Mouse (Mus musculus): ENCODE data around the gene Pnpla8. TPM values are rescaled to one million over a fixed set of nuclear protein-coding genes. Genes with fewer than 3 reads are reported as not detected.

Gene Pnpla8
- total and polyA plus RNA-seq, 3 experiments: 8.0 to 15.9 TPM; not detected in 1

GRCm38 (mm10) chr12:44245739-44246138, 24.6 kb downstream of the Pnpla8 start:
- Histone ChIP-seq H3K27ac (ENCODE audit: control insufficient read depth, low read depth, low read length) (no peak overlapping the region), H3K27me3 (ENCODE audit: control insufficient read depth in 1 of 2, insufficient read depth in 2 of 2, low read length in 2 of 2) (no peaks in the 10 kb centered on the region; a peak in 1 of 4 replicates), H3K9ac (ENCODE audit: control insufficient read depth, low read depth, low read length, poor library complexity, severe bottlenecking) (no peak overlapping the region), H3K79me2 (ENCODE audit: control insufficient read depth, insufficient read depth, low read length, poor library complexity) (no peaks in the 10 kb centered on the region), H3K36me3 (ENCODE audit: control insufficient read depth in 1 of 2, insufficient read depth in 2 of 2, low read length in 2 of 2) (no peaks in the 10 kb centered on the region), H3K9me3 (replicated peaks; ENCODE audit: insufficient read depth, low read length) (no peaks in the 10 kb centered on the region), H3K4me3 (ENCODE audit: control insufficient read depth in 1 of 2, insufficient read depth in 1 of 2, low read depth in 2 of 2, low read length in 2 of 2) (no peak overlapping the region), H3K4me1 (ENCODE audit: control insufficient read depth in 1 of 2, insufficient read depth in 2 of 2, low read length in 2 of 2) (peaks cover 0 to 2% of the 10 kb centered on the region in 2 experiments; a peak in 1 of 4 replicates)
- no peak for DNase-seq (ENCODE audit: low read depth, low spot score)
- no peak for TF ChIP-seq HCFC1 (IDR thresholded peaks at IDR 0.05; ENCODE audit: low read depth, low read length)
- TF ChIP-seq UBTF (IDR thresholded peaks at IDR 0.05; ENCODE audit: borderline replicate concordance, insufficient read depth, low read depth, low read length): no peak
- TF ChIP-seq MAFK (IDR thresholded peaks at IDR 0.05; ENCODE audit: borderline replicate concordance, low read depth, low read length): no peak
- no peak for TF ChIP-seq MXI1 (IDR thresholded peaks at IDR 0.05; ENCODE audit: low read depth, low read length)
- no peak for TF ChIP-seq SIN3A (IDR thresholded peaks at IDR 0.05; ENCODE audit: low read length)
- TF ChIP-seq USF2 (IDR thresholded peaks at IDR 0.05; ENCODE audit: borderline replicate concordance in 1 of 2, insufficient read depth in 1 of 2, low read depth in 1 of 2, low read length in 2 of 2): no peak
- no peak for TF ChIP-seq ZKSCAN1 (IDR thresholded peaks at IDR 0.05; ENCODE audit: low read depth, low read length)

GRCm38 (mm10) chr12:44248309-44248977, 27.3 kb downstream of the Pnpla8 start:
- H3K9ac ChIP-seq (ENCODE audit: control insufficient read depth, low read depth, low read length, poor library complexity, severe bottlenecking): no peak overlapping the region
- DNase-seq (ENCODE audit: low read depth, low spot score): no peak
- H3K27ac ChIP-seq (ENCODE audit: control insufficient read depth, low read depth, low read length): no peak overlapping the region
- no peak overlapping the region for H3K4me3 ChIP-seq (ENCODE audit: control insufficient read depth in 1 of 2, insufficient read depth in 1 of 2, low read depth in 2 of 2, low read length in 2 of 2)
- no peaks in the 10 kb centered on the region for H3K27me3 ChIP-seq (ENCODE audit: control insufficient read depth in 1 of 2, insufficient read depth in 2 of 2, low read length in 2 of 2)
- no peaks in the 10 kb centered on the region for H3K9me3 ChIP-seq (replicated peaks; ENCODE audit: insufficient read depth, low read length)
- H3K36me3 ChIP-seq (ENCODE audit: control insufficient read depth in 1 of 2, insufficient read depth in 2 of 2, low read length in 2 of 2): no peaks in the 10 kb centered on the region
- TF ChIP-seq ZNF384 (IDR thresholded peaks at IDR 0.05; ENCODE audit: low read depth, low read length) (no peak), USF1 (IDR thresholded peaks at IDR 0.05; ENCODE audit: low read depth, low read length) (0 out of 2 replicates have a peak, but pooled peaks have one; percentile 27)
- peaks cover 0 to 2% of the 10 kb centered on the region in 2 experiments; a peak in 1 of 4 replicates for H3K4me1 ChIP-seq (ENCODE audit: control insufficient read depth in 1 of 2, insufficient read depth in 2 of 2, low read length in 2 of 2)
- no peaks in the 10 kb centered on the region for H3K79me2 ChIP-seq (ENCODE audit: control insufficient read depth, insufficient read depth, low read length, poor library complexity)

GRCm38 (mm10) chr12:44262612-44263011, 41.4 kb downstream of the Pnpla8 start:
- Histone ChIP-seq H3K4me3 (ENCODE audit: control insufficient read depth in 1 of 2, insufficient read depth in 1 of 2, low read depth in 2 of 2, low read length in 2 of 2) (no peak overlapping the region), H3K9ac (ENCODE audit: control insufficient read depth, low read depth, low read length, poor library complexity, severe bottlenecking) (no peak overlapping the region), H3K36me3 (ENCODE audit: control insufficient read depth in 1 of 2, insufficient read depth in 2 of 2, low read length in 2 of 2) (no peaks in the 10 kb centered on the region), H3K79me2 (ENCODE audit: control insufficient read depth, insufficient read depth, low read length, poor library complexity) (no peaks in the 10 kb centered on the region), H3K27me3 (ENCODE audit: control insufficient read depth in 1 of 2, insufficient read depth in 2 of 2, low read length in 2 of 2) (no peaks in the 10 kb centered on the region), H3K9me3 (replicated peaks; ENCODE audit: insufficient read depth, low read length) (no peaks in the 10 kb centered on the region), H3K27ac (ENCODE audit: control insufficient read depth, low read depth, low read length) (no peak overlapping the region), H3K4me1 (ENCODE audit: control insufficient read depth in 1 of 2, insufficient read depth in 2 of 2, low read length in 2 of 2) (no peaks in the 10 kb centered on the region; a peak in 1 of 4 replicates)
- no peak for DNase-seq (ENCODE audit: low read depth, low spot score)
- TF ChIP-seq MAX (IDR thresholded peaks at IDR 0.05; ENCODE audit: low read length) (no peak), SMC3 (IDR thresholded peaks at IDR 0.05; ENCODE audit: low read depth, low read length) (no peak), TBP (IDR thresholded peaks at IDR 0.05; ENCODE audit: low read depth, low read length) (no peak), ZC3H11A (IDR thresholded peaks at IDR 0.05; ENCODE audit: low read depth, low read length) (no peak), ZKSCAN1 (IDR thresholded peaks at IDR 0.05; ENCODE audit: low read depth, low read length) (no peak), KAT2A (conservative IDR thresholded peaks at IDR 0.05; ENCODE audit: low read depth, low read length) (no peak), CTCF (IDR thresholded peaks at IDR 0.05 in 2 of 3, conservative IDR thresholded peaks at IDR 0.05 in 1 of 3; ENCODE audit: control insufficient read depth in 1 of 3, insufficient read depth in 1 of 3, low read depth in 2 of 3, low read length in 3 of 3, poor library complexity in 1 of 3, severe bottlenecking in 1 of 3) (no peak)
